Mouse (Mus musculus) kidney, embryonic 15.5 days (tissue): ENCODE data around the gene Ckap4. TPM values are rescaled to one million over a fixed set of nuclear protein-coding genes. Genes with fewer than 3 reads are reported as not detected.
"Not testable (repeated sequence)": the region's sequence is repeated elsewhere in the genome, so short reads cannot be mapped to it uniquely, and the experiment has no call there.

Experiments used
- ATAC-seq: fragments of 200-750 bp; cut with Nextera tagmentation; replicated peaks from 2 replicates; pipeline ENCODE4 v1.8.0; 2017; ENCODE audit warnings: moderate TSS enrichment; ENCODE audit not compliant: low FRiP score
- H3K27ac ChIP-seq: fragments of 300-500 bp; sonication (generic); 2 replicates; pipeline ENCODE4 v1.5.1; 2015; ENCODE audit warnings: mild to moderate bottlenecking, inconsistent platforms
- H3K27me3 ChIP-seq: fragments of 300-500 bp; sonication (generic); 2 replicates; pipeline ENCODE4 v1.6.1; 2015; ENCODE audit warnings: inconsistent platforms
- H3K36me3 ChIP-seq: fragments of 300-500 bp; sonication (generic); 2 replicates; pipeline ENCODE4 v1.6.1; 2015; ENCODE audit warnings: inconsistent platforms
- H3K4me1 ChIP-seq: fragments of 300-500 bp; sonication (generic); 2 replicates; pipeline ENCODE4 v1.6.1; 2015; ENCODE audit warnings: inconsistent platforms
- H3K4me2 ChIP-seq: fragments of 300-500 bp; sonication (generic); 2 replicates; pipeline ENCODE4 v1.6.1; 2015; ENCODE audit warnings: moderate library complexity, mild to moderate bottlenecking, inconsistent platforms
- H3K4me3 ChIP-seq: fragments of 300-500 bp; sonication (generic); replicated peaks from 2 replicates; pipeline ENCODE4 v1.5.1; 2015; ENCODE audit warnings: mild to moderate bottlenecking, inconsistent platforms
- H3K9ac ChIP-seq: fragments of 300-500 bp; sonication (generic); 2 replicates; pipeline ENCODE4 v1.6.1; 2015; ENCODE audit warnings: mild to moderate bottlenecking, inconsistent platforms
- H3K9me3 ChIP-seq: fragments of 300-500 bp; sonication (generic); replicated peaks from 2 replicates; pipeline ENCODE4 v1.6.1; 2016; ENCODE audit warnings: inconsistent platforms
- WGBS: fragments of 180-500 bp; shearing (Covaris S2); methylation state at CpG from one replicate; pipeline ENCODE4 v1.1.7; 2015; ENCODE audit warnings: mixed read lengths; 5-methylcytosine and 5-hydroxymethylcytosine counted together
- polyA plus RNA-seq: library from polyadenylated mRNA; unstranded; fragments of >200 nt; fragmentation: Nextera tagmentation; extraction: Ambion mirVana; gene quantifications from 2 replicates; pipeline ENCODE4 v1.2.1, GENCODE M21; 2015

The Ckap4 gene
- polyA plus RNA-seq, 1 experiment from 2014 or later = 89.9 TPM

- no peaks in the 10 kb centered on the region for H3K9me3 ChIP-seq
- no peak for ATAC-seq
- H3K4me1 ChIP-seq = peaks cover 17% of the 10 kb centered on the region
- H3K4me3 ChIP-seq = no peak overlapping the region
- no peak overlapping the region for H3K9ac ChIP-seq
- peak overlapping the region; percentile 51; the same call in 1 of the 2 replicates for H3K27ac ChIP-seq
- H3K27me3 ChIP-seq = no peaks in the 10 kb centered on the region
- 47% methylated on average over 1 of the region's 1 CpGs for WGBS
- H3K4me2 ChIP-seq = no peak overlapping the region
- no peaks in the 10 kb centered on the region for H3K36me3 ChIP-seq
These were observed 49.2 kb downstream of the Ckap4 start for GRCm38 (mm10) chr10:84484661-84485060.

DNA sequence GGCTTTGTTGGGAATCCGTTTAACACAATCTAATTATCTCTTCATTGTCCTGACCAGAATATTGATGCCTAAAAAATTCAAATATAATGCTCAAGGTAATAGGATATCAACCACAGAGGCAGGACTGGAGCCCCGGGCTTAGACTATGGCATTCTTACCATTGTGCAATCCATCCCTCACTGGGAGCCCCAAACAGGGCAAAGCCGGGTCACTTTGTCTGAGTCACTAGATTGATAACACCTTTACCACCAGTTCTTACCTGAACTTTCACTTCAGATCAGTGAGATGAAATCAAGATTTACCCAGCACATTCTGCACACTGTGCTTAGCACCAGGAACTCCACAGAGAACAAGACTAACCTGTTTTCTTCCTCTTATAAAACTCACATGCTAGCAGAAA lies 50.3 kb downstream of the Ckap4 start:
- H3K27ac ChIP-seq = peak overlapping the region; percentile 2; the same call in 1 of the 2 replicates

GRCm38 (mm10) chr10:84483069-84483468 lies 50.8 kb downstream of the Ckap4 start:
- Histone ChIP-seq H3K27ac (peak overlapping the region; percentile 2; the same call in 1 of the 2 replicates), H3K36me3 (no peaks in the 10 kb centered on the region)
- WGBS = 78% methylated on average over 2 of the region's 2 CpGs

More for the DNA sequence above, 50.3 kb downstream of the Ckap4 start:
- H3K27me3 ChIP-seq = no peaks in the 10 kb centered on the region
- H3K9me3 ChIP-seq = no peaks in the 10 kb centered on the region
- no peak for ATAC-seq
- H3K36me3 ChIP-seq = no peaks in the 10 kb centered on the region
- H3K4me1 ChIP-seq = peaks cover 26% of the 10 kb centered on the region
- H3K4me2 ChIP-seq = no peak overlapping the region
- H3K4me3 ChIP-seq = no peak overlapping the region
- 72% methylated on average over 3 of the region's 3 CpGs for WGBS
- H3K9ac ChIP-seq = no peak overlapping the region

DNA sequence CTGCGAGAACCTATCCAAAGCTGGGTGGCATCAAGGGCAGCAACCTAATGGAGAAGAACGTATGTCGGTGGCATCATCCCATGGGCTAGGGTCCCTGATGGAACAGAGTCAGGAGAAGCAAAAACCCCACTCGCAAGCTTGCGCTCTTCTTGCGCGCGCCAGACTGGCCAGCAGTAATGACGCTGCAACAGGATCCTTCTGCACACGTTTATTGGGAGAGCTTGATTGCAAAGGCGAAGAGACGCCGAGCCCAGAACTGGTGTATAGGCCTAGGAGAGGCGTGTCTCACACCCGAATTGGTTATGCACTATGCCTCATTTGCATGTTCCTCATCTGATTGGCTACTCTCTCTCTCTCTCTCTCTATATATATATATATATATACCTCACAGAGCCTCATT lies 51.4 kb downstream of the Ckap4 start:
- WGBS = 89% methylated on average over 15 of the region's 15 CpGs
- ATAC-seq, H3K27me3 ChIP-seq, H3K4me2 ChIP-seq, H3K36me3 ChIP-seq, H3K9me3 ChIP-seq, H3K4me3 ChIP-seq, H3K9ac ChIP-seq: not testable (repeated sequence)
- Histone ChIP-seq H3K4me1 (peaks cover 36% of the 10 kb centered on the region), H3K27ac (peak overlapping the region; percentile 45; the same call in 1 of the 2 replicates)

More at GRCm38 (mm10) chr10:84483069-84483468, 50.8 kb downstream of the Ckap4 start:
- no peak overlapping the region for H3K4me3 ChIP-seq
- H3K9ac ChIP-seq = no peak overlapping the region
- H3K9me3 ChIP-seq = no peaks in the 10 kb centered on the region
- H3K4me1 ChIP-seq = peaks cover 30% of the 10 kb centered on the region
- ATAC-seq = no peak
- no peaks in the 10 kb centered on the region for H3K27me3 ChIP-seq
- H3K4me2 ChIP-seq = no peak overlapping the region

DNA sequence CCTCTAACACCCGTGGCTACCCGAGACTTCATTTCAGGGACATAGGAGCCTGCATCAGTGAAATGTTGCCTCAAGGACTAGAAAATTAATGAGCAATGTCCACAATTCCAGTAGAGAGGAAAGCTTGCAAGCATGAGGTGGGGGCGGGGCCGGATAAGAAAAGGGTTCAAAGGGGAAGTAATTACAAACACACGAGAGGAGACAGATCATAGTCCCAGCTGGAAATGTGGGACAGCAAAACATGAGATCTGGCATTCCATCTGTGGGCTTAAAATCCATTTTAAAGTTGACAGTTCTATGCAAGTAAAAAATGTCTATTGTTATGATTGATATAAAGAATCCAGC lies 52.6 kb downstream of the Ckap4 start:
- Histone ChIP-seq H3K27me3 (no peaks in the 10 kb centered on the region), H3K4me1 (peaks cover 40% of the 10 kb centered on the region), H3K9ac (no peak overlapping the region), H3K9me3 (no peaks in the 10 kb centered on the region), H3K4me2 (0 out of 2 replicates have a peak overlapping the region, but pooled peaks have one; percentile 19), H3K36me3 (no peaks in the 10 kb centered on the region), H3K4me3 (no peak overlapping the region), H3K27ac (peak overlapping the region; percentile 90)
- no peak for ATAC-seq
- 24% methylated on average over 5 of the region's 5 CpGs for WGBS

GRCm38 (mm10) chr10:84480667-84481326 lies 53.1 kb downstream of the Ckap4 start:
- Histone ChIP-seq H3K4me1 (peaks cover 41% of the 10 kb centered on the region), H3K4me2 (peak overlapping the region; percentile 19; the same call in 1 of the 2 replicates), H3K9ac (no peak overlapping the region), H3K27ac (peak overlapping the region; percentile 90), H3K9me3 (no peaks in the 10 kb centered on the region), H3K4me3 (no peak overlapping the region), H3K36me3 (no peaks in the 10 kb centered on the region), H3K27me3 (no peaks in the 10 kb centered on the region)
- 32% methylated on average over 8 of the region's 8 CpGs for WGBS
- ATAC-seq = peak; percentile 89

DNA sequence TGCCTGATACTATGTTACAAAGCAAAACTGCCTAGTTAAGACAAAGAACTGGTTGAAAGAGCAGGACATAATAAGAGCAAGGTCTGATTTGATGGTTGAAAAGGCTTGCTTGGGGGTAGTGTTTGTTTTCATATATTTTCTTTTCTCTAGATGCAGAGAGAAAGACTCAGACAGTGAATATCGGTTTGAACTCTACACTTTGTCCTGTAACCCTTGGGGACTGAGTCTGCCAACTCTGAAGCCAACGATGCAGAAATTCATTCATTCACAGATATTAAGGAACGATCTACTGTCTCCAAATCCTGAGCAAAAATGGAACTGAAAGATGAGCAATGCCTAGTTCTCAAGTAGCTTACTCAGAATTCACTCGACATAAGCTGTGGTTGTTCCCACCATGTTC lies 53.7 kb downstream of the Ckap4 start:
- H3K9me3 ChIP-seq = no peaks in the 10 kb centered on the region
- H3K27ac ChIP-seq = peak overlapping the region; percentile 90
- H3K4me3 ChIP-seq = no peak overlapping the region
- H3K36me3 ChIP-seq = no peaks in the 10 kb centered on the region
- 50% methylated on average over 4 of the region's 4 CpGs for WGBS
- no peaks in the 10 kb centered on the region for H3K27me3 ChIP-seq
- peaks cover 41% of the 10 kb centered on the region for H3K4me1 ChIP-seq
- no peak overlapping the region for H3K9ac ChIP-seq
- H3K4me2 ChIP-seq = peak overlapping the region; percentile 19; the same call in 1 of the 2 replicates
- ATAC-seq = no peak

GRCm38 (mm10) chr10:84477613-84478076 lies 56.2 kb downstream of the Ckap4 start:
- H3K9ac ChIP-seq = no peak overlapping the region
- H3K4me1 ChIP-seq = peaks cover 41% of the 10 kb centered on the region
- no peak overlapping the region for H3K4me2 ChIP-seq
- H3K9me3 ChIP-seq = no peaks in the 10 kb centered on the region
- H3K36me3 ChIP-seq = no peaks in the 10 kb centered on the region
- H3K27ac ChIP-seq = no peak overlapping the region
- H3K27me3 ChIP-seq = no peaks in the 10 kb centered on the region
- 25% methylated on average over 3 of the region's 3 CpGs for WGBS
- no peak overlapping the region for H3K4me3 ChIP-seq
- ATAC-seq = peak; percentile 41; the same call in 1 of the 2 replicates

DNA sequence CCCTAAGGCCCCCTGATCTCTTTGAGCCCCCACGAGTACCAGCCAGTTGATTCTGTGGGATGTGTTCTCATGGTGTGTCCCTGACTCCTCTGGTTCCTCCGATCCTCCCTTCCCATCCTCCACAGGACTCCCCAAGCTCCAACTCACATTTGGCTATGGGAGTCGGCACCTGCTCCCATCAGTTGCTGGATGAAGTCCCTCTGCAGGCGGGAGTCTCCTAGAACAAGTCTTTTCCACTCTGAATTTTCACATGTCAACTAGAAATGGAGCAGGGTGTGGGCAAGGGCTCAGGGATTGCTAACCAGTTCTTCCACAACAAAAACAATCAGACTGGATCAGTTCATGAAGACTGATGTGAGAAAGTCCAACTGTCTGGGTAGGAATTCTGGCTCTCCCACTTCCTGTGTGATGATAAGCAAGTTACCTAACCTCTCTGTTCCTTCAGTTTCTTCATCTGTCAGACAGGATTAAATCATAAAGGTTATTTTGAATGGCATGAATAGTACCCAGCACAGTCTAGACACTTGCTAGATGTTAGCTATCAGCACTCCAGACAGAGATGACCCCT lies 56.7 kb downstream of the Ckap4 start:
- 69% methylated on average over 4 of the region's 4 CpGs for WGBS
- H3K9me3 ChIP-seq = no peaks in the 10 kb centered on the region
- no peak overlapping the region for H3K27ac ChIP-seq
- H3K4me2 ChIP-seq = no peak overlapping the region
- no peak overlapping the region for H3K4me3 ChIP-seq
- ATAC-seq = no peak
- no peaks in the 10 kb centered on the region for H3K36me3 ChIP-seq
- H3K4me1 ChIP-seq = peaks cover 41% of the 10 kb centered on the region
- H3K27me3 ChIP-seq = no peaks in the 10 kb centered on the region
- no peak overlapping the region for H3K9ac ChIP-seq

Other genes starting within 250 kb of the Ckap4 start
- gene Nuak1, start 93.5 kb downstream of the Ckap4 start, polyA plus RNA-seq = 3.0 and 3.2 TPM in 2 replicates
- 15.3 and 16.8 TPM in 2 replicates for gene Tcp11l2, start 42.6 kb upstream of the Ckap4 start, polyA plus RNA-seq
- 18.0 and 18.5 TPM in 2 replicates for gene Polr3b, start 88.2 kb upstream of the Ckap4 start, polyA plus RNA-seq
- gene Rfx4, start 222.0 kb upstream of the Ckap4 start, polyA plus RNA-seq = 0.14 and 0.17 TPM in 2 replicates